Mouse (Mus musculus) embryonic facial prominence, embryonic 12.5 days (tissue): ENCODE results near the gene Prss42. TPM values are rescaled to one million over a fixed set of nuclear protein-coding genes. Genes with fewer than 3 reads are reported as not detected.

Source experiments
- ATAC-seq: fragments of 200-750 bp; cut with Nextera tagmentation; 2 replicates; pipeline ENCODE4 v1.8.0; 2017; ENCODE audit not compliant: insufficient number of reproducible peaks, insufficient read depth, low FRiP score, low TSS enrichment
- H3K27ac ChIP-seq: fragments of 300-500 bp; sonication (generic); 2 replicates; pipeline ENCODE4 v1.5.1; 2016; ENCODE audit warnings: mild to moderate bottlenecking
- H3K27me3 ChIP-seq: fragments of 300-500 bp; sonication (generic); 2 replicates; pipeline ENCODE4 v1.6.1; 2016; ENCODE audit warnings: mild to moderate bottlenecking, moderate library complexity
- H3K36me3 ChIP-seq: fragments of 300-500 bp; sonication (generic); 2 replicates; pipeline ENCODE4 v1.6.1; 2016; ENCODE audit warnings: mild to moderate bottlenecking
- H3K4me1 ChIP-seq: fragments of 300-500 bp; sonication (generic); 2 replicates; pipeline ENCODE4 v1.6.1; 2016
- H3K4me2 ChIP-seq: fragments of 300-500 bp; sonication (generic); replicated peaks from 2 replicates; pipeline ENCODE4 v1.6.1; 2016; ENCODE audit warnings: mild to moderate bottlenecking, moderate library complexity
- H3K4me3 ChIP-seq: fragments of 300-500 bp; sonication (generic); 2 replicates; pipeline ENCODE4 v1.5.1; 2016; ENCODE audit warnings: mild to moderate bottlenecking
- H3K9ac ChIP-seq: fragments of 300-500 bp; sonication (generic); 2 replicates; pipeline ENCODE4 v1.6.1; 2016; ENCODE audit warnings: mild to moderate bottlenecking, moderate library complexity
- H3K9me3 ChIP-seq: fragments of 300-500 bp; sonication (generic); 2 replicates; pipeline ENCODE4 v1.6.1; 2016; ENCODE audit warnings: mild to moderate bottlenecking, moderate library complexity
- WGBS: fragments of 180-500 bp; shearing (Covaris S2); methylation state at CpG from one replicate; pipeline ENCODE4 v1.1.7; 2016; 5-methylcytosine and 5-hydroxymethylcytosine counted together
- polyA plus RNA-seq: library from polyadenylated mRNA; unstranded; fragments of >200 nt; fragmentation: Nextera tagmentation; extraction: Ambion mirVana; gene quantifications from 2 replicates; pipeline ENCODE4 v1.2.1, GENCODE M21; 2016

Gene Prss42
- not detected in 2 replicates for polyA plus RNA-seq

DNA sequence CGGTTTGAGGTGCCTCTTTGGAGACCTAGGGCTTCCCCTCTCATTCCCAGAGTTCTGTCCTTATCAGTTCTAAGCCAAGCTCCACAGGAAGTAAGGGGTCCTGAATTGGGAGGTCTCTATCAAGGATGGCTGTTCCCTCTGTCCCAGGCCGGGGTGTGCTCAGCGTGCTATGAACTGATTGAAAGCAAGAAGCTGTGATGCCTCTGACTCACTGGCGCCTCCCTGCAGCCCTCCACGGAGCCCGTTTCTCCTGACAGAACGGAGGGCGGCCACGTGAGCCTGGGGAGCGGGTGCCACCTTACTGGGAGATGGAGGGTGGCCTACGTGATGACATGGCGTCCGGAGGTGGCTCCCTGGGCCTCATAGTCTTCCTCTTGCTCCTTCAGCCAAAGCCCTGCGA, at the start of gene Prss42:
TSS of gene Prss42 (plus strand) at position 301 of the 400 bp plus-strand sequence.
- H3K9me3 ChIP-seq = no peaks in the 10 kb centered on the region
- 92% methylated on average over 14 of the region's 14 CpGs for WGBS
- no peaks in the 10 kb centered on the region for H3K36me3 ChIP-seq
- no peaks in the 10 kb centered on the region for H3K4me1 ChIP-seq
- no peak within 1 kb of the TSS for H3K4me3 ChIP-seq
- ATAC-seq = no peak
- H3K27ac ChIP-seq = no peak within 1 kb of the TSS
- H3K9ac ChIP-seq = no peak within 1 kb of the TSS
- H3K27me3 ChIP-seq = no peaks in the 10 kb centered on the region
- no peak within 1 kb of the TSS for H3K4me2 ChIP-seq

DNA sequence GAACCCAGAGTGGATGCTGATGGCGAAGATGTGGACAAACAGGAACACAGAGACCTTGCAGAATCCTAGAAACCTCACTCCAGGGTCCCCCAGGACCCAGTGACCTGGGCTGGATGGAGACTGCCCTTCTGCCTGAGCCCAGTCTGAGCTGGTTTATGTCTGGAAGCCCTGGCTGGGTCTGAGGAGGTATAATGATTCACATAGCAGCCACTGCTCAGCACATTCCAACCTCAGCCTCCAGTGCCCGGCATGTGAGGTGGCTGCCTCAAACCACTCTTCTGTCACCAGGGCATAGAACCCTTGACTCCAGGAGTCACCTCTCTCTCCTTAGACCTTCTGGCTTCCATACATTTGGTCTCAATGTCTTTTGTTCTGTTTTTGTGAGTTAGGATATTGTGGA, 49.5 kb upstream of the Prss42 start:
- ATAC-seq = no peak
- 0 out of 2 replicates have a peak, but pooled peaks cover 12% of the 10 kb centered on the region for H3K27me3 ChIP-seq
- no peak overlapping the region for H3K9ac ChIP-seq
- no peak overlapping the region for H3K4me2 ChIP-seq
- H3K4me1 ChIP-seq = peaks cover 36% of the 10 kb centered on the region
- H3K27ac ChIP-seq = no peak overlapping the region
- H3K9me3 ChIP-seq = no peaks in the 10 kb centered on the region
- H3K4me3 ChIP-seq = no peak overlapping the region
- H3K36me3 ChIP-seq = no peaks in the 10 kb centered on the region
- 60% methylated on average over 2 of the region's 2 CpGs for WGBS

DNA sequence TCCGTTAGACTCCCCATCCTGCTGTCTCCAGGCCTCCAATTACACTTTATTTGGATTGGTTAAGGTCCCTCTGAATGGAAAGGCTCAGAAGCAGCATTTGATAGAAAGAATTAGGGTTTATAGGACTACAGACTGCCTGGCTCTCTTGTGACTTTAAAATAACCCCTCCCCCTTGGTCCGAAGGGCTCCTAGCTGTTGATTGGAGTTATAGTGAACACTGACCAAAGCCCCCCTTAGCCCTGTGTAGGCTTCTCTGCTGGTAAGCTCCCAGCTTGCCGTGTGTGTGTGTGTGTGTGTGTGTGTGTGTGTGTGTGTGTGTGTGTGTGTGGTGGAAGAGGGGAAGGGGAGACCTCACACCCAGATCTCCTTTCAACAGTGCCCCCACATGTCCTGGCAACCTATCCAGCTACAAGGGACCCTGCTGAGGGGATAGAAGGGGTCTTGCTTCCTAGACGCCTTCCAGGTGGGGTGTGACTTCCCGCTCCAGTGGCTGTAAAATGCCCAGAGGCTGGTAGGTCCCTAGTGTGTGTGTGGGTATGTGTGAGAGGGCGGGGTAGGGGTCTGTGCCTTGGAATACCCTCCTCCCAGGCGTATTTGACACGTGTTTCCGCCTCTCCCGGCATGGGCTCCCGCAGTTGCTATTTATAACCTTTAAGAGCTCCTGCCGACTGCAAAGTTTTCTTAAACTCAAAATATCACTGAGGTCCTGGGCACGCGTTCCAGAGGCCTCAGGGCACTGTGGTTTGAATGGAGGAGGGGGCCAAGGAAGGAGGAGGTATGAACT, 47.4 kb upstream of the Prss42 start:
- no peaks in the 10 kb centered on the region for H3K9me3 ChIP-seq
- no peaks in the 10 kb centered on the region for H3K27me3 ChIP-seq
- peak overlapping the region; percentile 66 for H3K27ac ChIP-seq
- ATAC-seq = peak; percentile 59; the same call in 1 of the 2 replicates
- no peak overlapping the region for H3K4me3 ChIP-seq
- no peak overlapping the region for H3K9ac ChIP-seq
- peak overlapping the region; percentile 24 for H3K4me2 ChIP-seq
- 19% methylated on average over 14 of the region's 14 CpGs for WGBS
- no peaks in the 10 kb centered on the region for H3K36me3 ChIP-seq
- peaks cover 41% of the 10 kb centered on the region for H3K4me1 ChIP-seq

DNA sequence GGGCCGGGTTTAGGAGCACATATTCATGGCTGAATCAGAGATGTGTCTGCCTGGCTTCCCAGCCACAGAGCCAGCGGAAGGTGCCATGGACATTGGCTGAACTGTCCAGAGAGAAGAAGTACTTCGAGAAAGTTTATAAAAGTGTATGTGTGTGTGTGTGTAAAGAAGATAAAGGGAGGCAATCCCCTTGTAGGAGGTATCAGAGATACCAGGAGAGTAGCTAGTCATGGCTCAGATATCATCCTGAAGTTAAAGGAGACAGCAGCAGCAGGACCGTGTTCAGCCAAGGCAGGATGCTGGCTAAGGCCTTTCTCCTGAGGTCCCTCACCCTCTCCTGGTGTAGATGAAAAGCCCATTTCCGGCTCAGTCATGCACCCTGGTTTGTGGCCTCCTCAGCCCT, 46.6 kb upstream of the Prss42 start:
- Histone ChIP-seq H3K9ac (no peak overlapping the region), H3K36me3 (no peaks in the 10 kb centered on the region), H3K9me3 (no peaks in the 10 kb centered on the region), H3K4me1 (peaks cover 34% of the 10 kb centered on the region), H3K27ac (peak overlapping the region; percentile 66), H3K4me3 (no peak overlapping the region), H3K27me3 (no peaks in the 10 kb centered on the region), H3K4me2 (peak overlapping the region; percentile 24)
- no peak for ATAC-seq
- 78% methylated on average over 5 of the region's 5 CpGs for WGBS

DNA sequence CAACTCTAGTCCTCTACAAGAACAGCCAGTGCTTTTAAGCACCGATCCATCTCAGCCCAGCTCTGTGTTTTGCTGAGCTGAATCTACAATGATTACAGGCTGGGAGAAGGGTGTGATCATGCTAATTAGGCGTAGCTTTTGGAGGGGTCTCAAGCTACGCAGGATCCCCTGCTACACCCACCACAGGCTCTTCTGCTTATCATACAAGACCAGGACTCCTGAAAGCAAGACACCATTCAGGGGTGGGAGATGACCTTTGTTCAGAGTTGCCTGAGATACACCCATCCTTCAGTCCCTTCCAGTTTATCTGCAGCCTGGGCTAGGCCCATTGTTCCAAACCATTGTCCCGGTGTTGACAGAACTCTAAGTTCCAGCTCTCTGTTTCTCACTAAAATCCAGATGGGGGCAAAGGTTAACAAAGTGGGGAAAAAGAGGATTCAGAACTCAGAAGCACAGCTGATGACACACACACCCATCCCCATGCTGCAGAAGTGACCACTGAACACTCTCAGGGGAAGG, 45.0 kb upstream of the Prss42 start:
- H3K27ac ChIP-seq = no peak overlapping the region
- H3K4me3 ChIP-seq = no peak overlapping the region

DNA sequence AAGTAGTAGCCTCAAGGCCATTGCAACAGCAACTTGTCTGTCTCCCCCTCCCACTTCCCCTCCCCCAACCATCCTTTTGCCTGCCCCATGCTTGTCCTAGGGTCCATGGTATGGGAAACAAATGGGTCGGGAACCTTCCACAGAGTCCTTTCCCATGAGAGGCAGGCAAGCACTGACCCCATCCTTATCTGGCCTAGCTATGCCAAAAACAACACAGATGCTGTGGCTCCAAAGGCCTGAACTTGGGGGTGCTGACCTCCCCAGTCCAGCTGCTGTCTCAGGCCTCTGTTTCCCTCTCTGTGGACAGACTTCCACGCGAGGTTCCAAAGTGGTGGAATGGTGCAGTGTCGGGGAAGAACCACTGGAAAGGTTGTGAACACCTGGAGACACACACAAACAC, 44.2 kb upstream of the Prss42 start:
- no peak overlapping the region for H3K9ac ChIP-seq
- ATAC-seq = no peak
- 75% methylated on average over 4 of the region's 4 CpGs for WGBS

More for the DNA sequence above, 45.0 kb upstream of the Prss42 start:
- no peaks in the 10 kb centered on the region for H3K9me3 ChIP-seq
- no peak overlapping the region for H3K9ac ChIP-seq
- H3K4me2 ChIP-seq = no peak overlapping the region
- H3K36me3 ChIP-seq = no peaks in the 10 kb centered on the region
- peaks cover 29% of the 10 kb centered on the region for H3K4me1 ChIP-seq
- ATAC-seq = no peak
- no peaks in the 10 kb centered on the region for H3K27me3 ChIP-seq
- WGBS = 84% methylated on average over 4 of the region's 4 CpGs

DNA sequence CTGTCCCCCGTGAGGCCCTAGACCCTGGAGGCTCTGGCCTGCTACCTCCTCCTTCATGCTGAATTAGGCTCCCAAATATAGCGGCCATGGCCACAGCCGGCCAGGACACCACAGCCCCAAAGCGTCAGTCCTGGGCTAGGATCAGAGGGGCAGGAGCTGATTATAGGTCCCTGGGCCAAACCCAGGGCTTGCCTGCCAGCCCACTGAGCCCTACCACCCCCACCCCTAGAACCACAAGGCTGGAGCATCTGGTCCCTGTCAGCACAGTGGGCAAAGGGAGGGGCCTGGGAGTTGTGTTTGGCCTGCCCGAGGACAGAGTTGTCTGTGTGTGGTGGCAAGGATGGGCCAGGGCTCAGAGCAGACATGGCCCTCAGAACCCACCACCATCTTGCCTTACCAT, 40.1 kb upstream of the Prss42 start:
- Histone ChIP-seq H3K9ac (no peak overlapping the region), H3K27ac (no peak overlapping the region), H3K4me3 (no peak overlapping the region), H3K4me2 (no peak overlapping the region), H3K27me3 (no peaks in the 10 kb centered on the region), H3K9me3 (no peaks in the 10 kb centered on the region), H3K36me3 (no peaks in the 10 kb centered on the region), H3K4me1 (peaks cover 30% of the 10 kb centered on the region)
- no peak for ATAC-seq
- 80% methylated on average over 5 of the region's 5 CpGs for WGBS

More for the DNA sequence above, 44.2 kb upstream of the Prss42 start:
- no peak overlapping the region for H3K4me2 ChIP-seq
- no peak overlapping the region for H3K4me3 ChIP-seq
- H3K36me3 ChIP-seq = no peaks in the 10 kb centered on the region
- H3K9me3 ChIP-seq = no peaks in the 10 kb centered on the region
- peaks cover 29% of the 10 kb centered on the region for H3K4me1 ChIP-seq
- no peak overlapping the region for H3K27ac ChIP-seq
- H3K27me3 ChIP-seq = no peaks in the 10 kb centered on the region

DNA sequence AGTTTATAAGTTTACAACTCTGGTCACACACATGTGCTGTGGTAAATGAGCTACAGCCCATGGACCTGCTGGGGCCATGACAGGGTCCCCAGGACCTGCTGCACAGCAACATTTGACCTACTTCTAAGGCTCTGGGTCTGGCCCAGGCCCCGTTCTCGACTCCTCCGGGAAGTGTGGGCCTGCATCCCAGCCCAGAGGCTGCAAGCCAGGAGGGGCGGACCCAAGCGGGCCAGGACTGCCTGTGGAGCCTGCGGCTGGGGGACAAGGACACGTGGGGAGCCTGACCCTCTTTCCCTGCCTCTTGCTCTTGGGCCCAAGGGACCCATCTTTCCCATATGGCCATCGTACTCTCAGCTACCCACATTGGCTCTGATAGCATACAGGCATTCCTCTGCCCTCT, 39.4 kb upstream of the Prss42 start:
- peaks cover 25% of the 10 kb centered on the region for H3K4me1 ChIP-seq
- H3K27me3 ChIP-seq = no peaks in the 10 kb centered on the region
- no peak for ATAC-seq
- H3K27ac ChIP-seq = no peak overlapping the region
- H3K36me3 ChIP-seq = no peaks in the 10 kb centered on the region
- H3K4me3 ChIP-seq = no peak overlapping the region
- H3K4me2 ChIP-seq = no peak overlapping the region
- WGBS = 68% methylated on average over 8 of the region's 8 CpGs
- H3K9me3 ChIP-seq = no peaks in the 10 kb centered on the region
- no peak overlapping the region for H3K9ac ChIP-seq

DNA sequence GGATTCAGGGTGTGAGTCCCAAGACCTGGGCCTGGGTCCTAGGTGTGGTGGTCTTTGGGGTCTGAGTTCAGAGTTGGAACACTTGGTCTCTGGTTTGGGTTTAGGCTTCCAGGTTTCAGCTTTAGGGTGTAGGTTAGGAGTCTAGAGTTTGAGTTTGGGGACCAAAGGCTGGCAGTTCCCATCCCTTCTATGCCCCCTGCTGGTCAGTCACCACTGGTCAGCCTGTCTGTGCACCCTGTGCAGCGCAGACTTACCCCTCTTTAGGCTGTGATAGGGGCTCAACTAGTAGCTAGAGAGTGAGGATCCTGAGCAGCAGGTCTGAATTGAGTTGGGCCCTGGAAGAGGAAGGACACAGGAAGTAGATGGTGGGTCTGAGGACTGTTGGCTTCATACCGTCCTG, 38.7 kb upstream of the Prss42 start:
- no peaks in the 10 kb centered on the region for H3K27me3 ChIP-seq
- no peak overlapping the region for H3K27ac ChIP-seq
- no peaks in the 10 kb centered on the region for H3K9me3 ChIP-seq
- WGBS = 44% methylated on average over 2 of the region's 2 CpGs
- no peak overlapping the region for H3K4me3 ChIP-seq
- ATAC-seq = no peak; the same call in 1 of the 2 replicates
- H3K4me1 ChIP-seq = peaks cover 21% of the 10 kb centered on the region
- H3K4me2 ChIP-seq = no peak overlapping the region
- no peaks in the 10 kb centered on the region for H3K36me3 ChIP-seq
- H3K9ac ChIP-seq = no peak overlapping the region

DNA sequence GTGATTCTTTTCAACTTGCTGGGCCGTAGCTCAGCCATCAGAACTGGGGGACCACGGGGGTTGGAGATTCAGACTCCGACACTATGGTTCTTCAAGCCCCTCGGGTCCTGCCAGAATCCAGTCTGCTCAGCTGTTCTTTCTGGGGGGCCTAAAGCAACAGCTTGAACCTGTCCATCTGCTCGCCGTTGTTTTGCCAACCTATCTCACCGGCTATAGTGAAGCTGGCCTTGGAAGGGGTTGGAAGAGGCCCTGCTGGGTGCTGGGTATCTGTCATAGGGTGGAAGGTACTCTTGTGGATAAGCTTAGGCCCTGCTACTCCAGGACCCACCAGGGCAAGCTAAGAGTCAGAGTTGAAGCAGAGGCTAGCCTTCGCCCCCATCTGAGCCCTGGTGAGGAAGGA, 37.1 kb upstream of the Prss42 start:
- H3K9ac ChIP-seq = no peak overlapping the region; the same call in 1 of the 2 replicates
- H3K27me3 ChIP-seq = no peaks in the 10 kb centered on the region
- H3K4me3 ChIP-seq = no peak overlapping the region
- 0 out of 2 replicates have a peak overlapping the region, but pooled peaks have one; percentile 65 for H3K27ac ChIP-seq
- peaks cover 27% of the 10 kb centered on the region for H3K4me1 ChIP-seq
- H3K4me2 ChIP-seq = no peak overlapping the region
- ATAC-seq = no peak
- no peaks in the 10 kb centered on the region for H3K9me3 ChIP-seq
- 74% methylated on average over 8 of the region's 8 CpGs for WGBS
- no peaks in the 10 kb centered on the region for H3K36me3 ChIP-seq

DNA sequence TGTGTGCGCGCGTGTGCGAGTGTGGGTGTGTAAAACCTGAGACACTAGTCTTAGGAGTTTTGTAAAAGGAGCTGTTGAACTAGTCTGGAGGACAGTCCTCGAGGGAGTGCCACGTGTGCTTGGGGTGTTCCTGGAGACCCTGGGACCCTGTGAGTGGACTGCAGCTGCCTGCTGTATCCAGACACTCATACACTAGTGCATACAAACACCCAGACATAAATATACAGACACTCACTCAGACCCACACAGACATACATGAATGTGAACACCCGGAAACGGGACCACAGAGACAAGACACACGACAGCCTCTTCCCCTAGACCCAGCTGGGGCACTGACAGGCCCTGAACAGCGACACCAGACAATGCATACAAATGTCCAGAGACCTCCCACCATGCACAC, 35.2 kb upstream of the Prss42 start:
- Histone ChIP-seq H3K27ac (0 out of 2 replicates have a peak overlapping the region, but pooled peaks have one; percentile 61), H3K9ac (no peak overlapping the region), H3K4me2 (no peak overlapping the region), H3K9me3 (no peaks in the 10 kb centered on the region), H3K36me3 (no peaks in the 10 kb centered on the region), H3K4me1 (peaks cover 28% of the 10 kb centered on the region), H3K27me3 (no peaks in the 10 kb centered on the region), H3K4me3 (no peak overlapping the region)
- no peak for ATAC-seq
- WGBS = 80% methylated on average over 10 of the region's 10 CpGs

DNA sequence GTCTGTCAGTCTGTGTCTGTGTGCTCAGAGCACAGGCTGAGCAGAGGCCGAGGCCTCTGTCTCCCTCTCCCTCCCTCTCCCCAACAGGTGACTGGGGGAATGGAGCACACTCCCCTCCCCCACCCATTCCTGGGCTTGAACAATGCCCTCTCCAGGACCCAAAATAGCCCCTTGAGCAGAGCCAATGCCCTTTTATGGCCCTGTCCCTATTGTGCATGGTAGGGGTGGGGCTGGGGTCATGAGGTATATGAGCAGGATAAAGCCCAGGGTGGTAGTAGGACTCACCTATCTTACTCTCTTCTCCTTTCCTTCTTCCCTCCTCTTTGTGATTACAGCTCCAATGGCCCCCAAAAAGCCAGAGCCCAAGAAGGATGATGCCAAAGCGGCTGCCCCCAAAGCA, 34.6 kb upstream of the Prss42 start:
- no peak overlapping the region for H3K27ac ChIP-seq
- peaks cover 28% of the 10 kb centered on the region for H3K4me1 ChIP-seq
- H3K27me3 ChIP-seq = no peaks in the 10 kb centered on the region
- H3K9ac ChIP-seq = no peak overlapping the region
- no peak overlapping the region for H3K4me3 ChIP-seq
- H3K9me3 ChIP-seq = no peaks in the 10 kb centered on the region
- no peak for ATAC-seq
- 66% methylated on average over 2 of the region's 2 CpGs for WGBS
- H3K36me3 ChIP-seq = no peaks in the 10 kb centered on the region
- H3K4me2 ChIP-seq = no peak overlapping the region
